Mouse (Mus musculus) MEL (cell line): ENCODE data around the gene Src.

Experiments used
- MAX ChIP-seq: IDR thresholded peaks from 2 replicates; pipeline ENCODE4 v1.6.1; 2011; ENCODE audit warnings: low read length, improper control_type of control experiment
- POLR2A ChIP-seq, 2 experiments: IDR thresholded peaks; 2 replicates each; pipeline ENCODE4 v1.6.1; 2011 to 2012; ENCODE audit warnings: low read length in 2 of 2, mild to moderate bottlenecking in 2 of 2, control low read depth in 1 of 2, improper control_type of control experiment in 1 of 2, low read depth in 1 of 2, moderate library complexity in 1 of 2; ENCODE audit not compliant: control insufficient read depth in 1 of 2, insufficient read depth in 1 of 2, poor library complexity in 1 of 2
- SMC3 ChIP-seq: IDR thresholded peaks from 2 replicates; pipeline ENCODE4 v1.6.1; 2011; ENCODE audit warnings: low read depth, low read length, improper control_type of control experiment

DNA sequence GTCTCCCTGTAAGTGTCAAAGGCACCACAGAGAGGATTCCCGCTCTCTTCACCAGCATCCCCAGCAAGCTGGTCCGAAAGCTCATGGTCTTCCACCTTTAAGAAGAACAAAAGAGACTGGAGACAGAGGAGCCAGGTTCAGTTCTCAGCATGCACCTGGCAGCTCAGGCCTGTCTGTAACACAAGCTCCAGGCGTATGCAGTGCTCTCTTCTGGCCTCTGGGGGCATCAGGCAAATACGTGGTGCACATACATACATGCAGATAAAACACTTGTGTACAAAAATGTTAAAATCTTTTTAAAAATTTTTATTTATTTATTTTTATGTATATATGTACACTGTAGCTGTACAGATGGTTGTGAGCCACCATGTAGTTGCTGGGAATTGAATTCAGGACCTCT, 19.7 kb upstream of the Src start:
- TF ChIP-seq SMC3 (no peak), MAX (no peak), POLR2A (IDR thresholded peaks at IDR 0.05; ENCODE audit: control insufficient read depth in 1 of 2, insufficient read depth in 1 of 2, low read depth in 1 of 2, low read length in 2 of 2, poor library complexity in 1 of 2) (no peak)
